In the genomic region with DNA sequence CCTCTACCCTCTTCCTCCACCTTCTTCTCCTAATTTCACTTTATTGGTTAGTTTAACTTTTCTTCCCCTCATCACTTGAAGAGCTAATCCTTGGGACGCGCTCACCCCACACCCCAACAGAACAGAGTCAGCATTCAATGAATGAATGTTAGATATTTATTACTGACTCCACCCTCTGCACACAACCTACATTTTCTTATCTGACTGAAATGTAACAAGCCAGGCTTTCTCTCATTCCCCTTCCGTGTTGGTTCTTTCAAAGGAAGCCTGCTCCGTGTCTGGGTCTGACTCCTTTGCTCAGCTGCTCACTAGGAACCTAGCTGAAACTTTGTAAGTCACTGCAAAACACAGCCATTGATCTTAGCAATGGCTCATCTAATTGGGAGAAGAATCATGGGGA, we compare ENCODE assay signal across 17 mouse cellular contexts. TPM values are rescaled to one million over a fixed set of nuclear protein-coding genes. Genes with fewer than 3 reads are reported as not detected.
DNase-seq lines count a peak whose midpoint lies in the region; ATAC-seq lines count a peak whose summit lies in the region.
"Had no signal": no experiment of that assay in that cellular context is flagged by ENCODE, and none has a peak within 500 bp of the region (broad histone marks: within the 10 kb centered on the region; RNA-seq: fewer than 3 reads in every experiment).

No protein-coding gene starts in this region.

- peak overlapping the region; percentile 70 for H3K4me3 ChIP-seq in megakaryocyte, embryonic 14.5 days (replicated peaks)
- H3K4me3 ChIP-seq in liver, embryonic 15.5 days (replicated peaks): peak overlapping the region; percentile 96
- H3K4me3 ChIP-seq in midbrain, embryonic 13.5 days (replicated peaks): no peak overlapping the region
- H3K4me3 ChIP-seq: embryonic facial prominence, embryonic 12.5 days; forebrain, embryonic 12.5 days; layer of hippocampus, adult 2 months had no signal

- H3K4me2 ChIP-seq in liver, embryonic 15.5 days: peak overlapping the region; percentile 90
- no peak overlapping the region for H3K4me2 ChIP-seq in midbrain, embryonic 13.5 days (replicated peaks)
- H3K4me2 ChIP-seq: embryonic facial prominence, embryonic 12.5 days; forebrain, embryonic 12.5 days had no signal

- H3K27ac ChIP-seq in liver, embryonic 15.5 days (replicated peaks): peak overlapping the region; percentile 95
- H3K27ac ChIP-seq in midbrain, embryonic 13.5 days: no peak overlapping the region
- H3K27ac ChIP-seq: embryonic facial prominence, embryonic 12.5 days; forebrain, embryonic 12.5 days; kidney, postnatal 0 days had no signal

- no peaks in the 10 kb centered on the region for H3K27me3 ChIP-seq in megakaryocyte, embryonic 14.5 days (replicated peaks)
- no peaks in the 10 kb centered on the region for H3K27me3 ChIP-seq in liver, embryonic 15.5 days
- H3K27me3 ChIP-seq in midbrain, embryonic 13.5 days: no peaks in the 10 kb centered on the region; the same call in 1 of the 2 replicates

- H3K9ac ChIP-seq in liver, embryonic 15.5 days: peak overlapping the region; percentile 6
- no peak overlapping the region for H3K9ac ChIP-seq in midbrain, embryonic 13.5 days (replicated peaks)
- H3K9ac ChIP-seq: embryonic facial prominence, embryonic 12.5 days; forebrain, embryonic 12.5 days had no signal

- no peak for DNase-seq in embryo, embryonic 10.5 days (ENCODE audit: low spot score)
- no peak for DNase-seq in layer of hippocampus, postnatal 25 days (ENCODE audit: extremely low spot score in 1 of 2, low spot score in 1 of 2)
- DNase-seq: adrenal gland, postnatal 36 days; cerebellum, adult 18-20 months; heart, postnatal 36 days; midbrain, embryonic 14.5 days; right cerebral cortex, postnatal 14 days had no signal

- 11% methylated on average over 4 of the region's 4 CpGs for WGBS in liver, embryonic 15.5 days (ENCODE audit: insufficient replicate concordance)
- WGBS in midbrain, embryonic 13.5 days: 69% methylated on average over 4 of the region's 4 CpGs

- H3K36me3 ChIP-seq in megakaryocyte, embryonic 14.5 days (replicated peaks; ENCODE audit: low read length): peaks cover 15% of the 10 kb centered on the region
- H3K36me3 ChIP-seq in liver, embryonic 15.5 days (replicated peaks): 0 out of 2 replicates have a peak, but pooled peaks cover 3% of the 10 kb centered on the region
- H3K36me3 ChIP-seq in midbrain, embryonic 13.5 days: no peaks in the 10 kb centered on the region
- H3K36me3 ChIP-seq: embryonic facial prominence, embryonic 12.5 days; forebrain, embryonic 12.5 days had no signal

- no peak for ATAC-seq in megakaryocyte, adult 5-6 weeks (ENCODE audit: poor library complexity, severe bottlenecking)
- peak; percentile 35 for ATAC-seq in erythroid progenitor cell, adult 5-6 weeks (replicated peaks; ENCODE audit: low FRiP score, poor library complexity, severe bottlenecking)
- ATAC-seq in liver, embryonic 15.5 days (ENCODE audit: insufficient read depth): peak; percentile 19; the same call in 1 of the 2 replicates
- ATAC-seq in midbrain, embryonic 13.5 days: no peak
- ATAC-seq: activated CD4-positive, CD25-positive, alpha-beta regulatory T cell, adult 4 months had no signal

- H3K9me3 ChIP-seq in megakaryocyte, embryonic 14.5 days: no peaks in the 10 kb centered on the region
- H3K9me3 ChIP-seq in liver, embryonic 15.5 days (replicated peaks): no peaks in the 10 kb centered on the region
- H3K9me3 ChIP-seq in midbrain, embryonic 13.5 days: no peaks in the 10 kb centered on the region
- H3K9me3 ChIP-seq: embryonic facial prominence, embryonic 12.5 days; forebrain, embryonic 12.5 days had no signal

- peaks cover 83% of the 10 kb centered on the region for H3K4me1 ChIP-seq in megakaryocyte, embryonic 14.5 days
- H3K4me1 ChIP-seq in liver, embryonic 15.5 days (replicated peaks): peaks cover 50% of the 10 kb centered on the region
- H3K4me1 ChIP-seq in midbrain, embryonic 13.5 days (replicated peaks): peaks cover 34% of the 10 kb centered on the region

RNA-seq across cellular contexts. Expression of a gene that starts 1.8 kb away (rescaled TPM):
- polyA plus RNA-seq in megakaryocyte, embryonic 14.5 days (2012; ENCODE audit: insufficient read depth, low replicate concordance): 33.9 and 61.7 TPM in 2 replicates
- 0.65 and 1.0 TPM in 2 replicates for total RNA-seq in megakaryocyte, adult 5-6 weeks (2015)
- 0.22 and 2.7 TPM in 2 replicates for total RNA-seq in megakaryocyte, adult 5-6 weeks (2017)
- total RNA-seq in erythroid progenitor cell, adult 5-6 weeks (2015; ENCODE audit: low replicate concordance): 97.7 and 102 TPM in 2 replicates
- total RNA-seq in erythroid progenitor cell, adult 5-6 weeks (2017; ENCODE audit: low replicate concordance): 107 and 114 TPM in 2 replicates
- 7.4 and 9.1 TPM in 2 replicates for polyA plus RNA-seq in liver, embryonic 15.5 days (2015; fragmentation: Nextera tagmentation; extraction: Ambion mirVana)
- 15.3 and 15.8 TPM in 2 replicates for polyA plus RNA-seq in midbrain, embryonic 13.5 days (2015; fragmentation: Nextera tagmentation; extraction: Ambion mirVana)
- 10 to 100 TPM; 43.3 to 43.7 TPM for total RNA-seq in layer of hippocampus, postnatal 25 days (2021)

Comparison
In these comparisons a context has a peak if more than half of its experiments do, and no peak if none do; other contexts are left out.
1. ATAC-seq: peak in erythroid progenitor cell, adult 5-6 weeks (single experiment) and liver, embryonic 15.5 days (single experiment); none in megakaryocyte, adult 5-6 weeks (single experiment) and midbrain, embryonic 13.5 days (single experiment).
2. RNA of a gene that starts 1.8 kb away (total RNA-seq): 97.7 to 114 TPM in erythroid progenitor cell, adult 5-6 weeks and 43.3 to 43.7 TPM in layer of hippocampus, postnatal 25 days; 0.22 to 2.7 TPM in megakaryocyte, adult 5-6 weeks; every median in the first group is over 10 times any median in the second.